Mouse (Mus musculus) G1E (cell line): ENCODE data around the gene Mb. TPM values are rescaled to one million over a fixed set of nuclear protein-coding genes. Genes with fewer than 3 reads are reported as not detected.

ENCODE experiments used
- ATAC-seq: 2 replicates; pipeline ENCODE4 v1.8.0; 2016; ENCODE audit warnings: mild to moderate bottlenecking; ENCODE audit not compliant: insufficient number of reproducible peaks, poor library complexity, low FRiP score, severe bottlenecking; ENCODE audit errors: extremely low read depth
- DNase-seq: peaks from one replicate; pipeline ENCODE4 v3.0.0; 2012; ENCODE audit warnings: low spot score
- H3K27me3 ChIP-seq: 2 replicates; pipeline ENCODE4 v1.6.1; 2012; ENCODE audit warnings: mild to moderate bottlenecking, low read length, inconsistent platforms; ENCODE audit not compliant: insufficient read depth
- H3K36me3 ChIP-seq: replicated peaks from 2 replicates; pipeline ENCODE3; 2012; ENCODE audit warnings: mild to moderate bottlenecking, inconsistent platforms
- H3K4me1 ChIP-seq: 2 replicates; pipeline ENCODE4 v1.6.1; 2012; ENCODE audit warnings: low read depth, low read length, inconsistent platforms, mixed read lengths; ENCODE audit not compliant: insufficient read depth
- H3K4me3 ChIP-seq: 2 replicates; pipeline ENCODE4 v1.5.1; 2012; ENCODE audit warnings: low read depth, mild to moderate bottlenecking, inconsistent platforms, low read length, moderate library complexity, mixed read lengths
- H3K9me3 ChIP-seq: replicated peaks from 2 replicates; pipeline ENCODE4 v1.6.1; 2012; ENCODE audit warnings: inconsistent platforms
- CTCF ChIP-seq: IDR thresholded peaks from 2 replicates; pipeline ENCODE4 v1.5.1; 2012; ENCODE audit warnings: low read depth, low read length, inconsistent platforms, mixed read lengths
- GATA1 ChIP-seq: IDR thresholded peaks from 2 replicates; pipeline ENCODE4 v1.6.1; 2012; ENCODE audit warnings: borderline replicate concordance, low read length, inconsistent platforms, mixed read lengths
- GATA2 ChIP-seq: IDR thresholded peaks from 2 replicates; pipeline ENCODE4 v1.6.1; 2012; ENCODE audit warnings: low read depth, low read length, inconsistent platforms, borderline replicate concordance
- POLR2AphosphoS5 ChIP-seq: IDR thresholded peaks from 2 replicates; pipeline ENCODE4 v1.6.1; 2012; ENCODE audit warnings: low read depth, low read length, inconsistent platforms; ENCODE audit not compliant: insufficient replicate concordance
- TAL1 ChIP-seq: conservative IDR thresholded peaks from 2 replicates; pipeline ENCODE4 v1.6.1; 2012; ENCODE audit warnings: low read depth, low read length, inconsistent platforms, mixed read lengths
- polyA plus RNA-seq: library from polyadenylated mRNA; stranded (reverse); fragments of >175 nt; gene quantifications from 2 replicates; pipeline ENCODE4 v1.2.3, GENCODE M21; 2012
- total RNA-seq, 2 experiments: library from RNA; stranded (forward) in 1 of 2; stranded (reverse) in 1 of 2; fragments of 200-1000 nt in 1 of 2; fragments of >200 nt in 1 of 2; fragmentation: Nextera tagmentation in 1 of 2; gene quantifications; 2 replicates each; pipeline ENCODE4 v1.2.3; 2014 to 2017

Gene Mb
- total and polyA plus RNA-seq, 3 experiments, result not detected

DNA sequence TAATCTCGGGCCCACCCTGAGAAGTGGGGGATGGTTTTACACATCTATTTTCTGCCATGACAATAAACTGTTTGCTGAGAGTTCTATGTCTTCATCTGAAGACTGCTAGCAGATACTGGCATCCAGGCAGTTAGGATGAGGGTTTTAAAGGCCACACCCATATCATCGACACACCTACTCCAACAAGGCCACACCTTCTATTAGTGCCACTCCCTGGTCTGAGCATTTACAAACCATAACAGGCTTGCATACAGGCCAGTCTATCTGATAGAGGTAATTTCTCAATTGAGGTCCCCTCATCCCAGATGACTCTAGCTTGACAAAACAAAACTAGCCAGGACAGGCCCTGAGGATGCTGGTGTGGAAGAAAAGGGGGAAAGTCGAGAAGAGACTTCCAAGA is 14.8 kb downstream of the Mb start:
- H3K4me3 ChIP-seq, result no peak overlapping the region
- TF ChIP-seq GATA2 (no peak), TAL1 (no peak), POLR2AphosphoS5 (no peak), CTCF (no peak), GATA1 (no peak)
- DNase-seq (no peak), ATAC-seq (no peak)
- H3K9me3 ChIP-seq, result no peaks in the 10 kb centered on the region
- no peaks in the 10 kb centered on the region for H3K36me3 ChIP-seq
- peaks cover 37% of the 10 kb centered on the region for H3K27me3 ChIP-seq
- peaks cover 7% of the 10 kb centered on the region; the same call in 1 of the 2 replicates for H3K4me1 ChIP-seq

DNA sequence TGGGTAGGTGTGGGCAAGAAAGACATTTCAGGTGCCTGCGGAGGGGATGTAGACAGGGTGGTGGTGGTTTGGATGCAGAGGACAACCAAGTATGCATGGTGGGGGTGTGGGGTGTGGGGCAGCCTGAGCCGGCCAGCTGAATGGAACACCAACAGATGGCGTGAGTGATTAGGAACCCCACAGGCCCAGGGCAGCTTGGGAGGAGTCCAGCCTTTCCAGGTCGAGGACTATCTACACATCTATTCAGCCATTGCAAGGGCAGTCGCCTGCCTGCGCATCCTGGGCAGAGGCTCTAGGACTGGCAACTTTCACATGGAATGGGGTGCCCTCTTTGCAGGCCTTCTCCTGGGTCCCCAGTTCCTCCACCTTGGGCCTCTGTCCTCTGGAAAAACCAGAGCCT is 15.9 kb downstream of the Mb start:
- TF ChIP-seq GATA1 (no peak), TAL1 (no peak), CTCF (no peak), POLR2AphosphoS5 (no peak), GATA2 (no peak)
- Histone ChIP-seq H3K27me3 (peaks cover 38% of the 10 kb centered on the region), H3K9me3 (no peaks in the 10 kb centered on the region), H3K4me1 (no peaks in the 10 kb centered on the region), H3K36me3 (no peaks in the 10 kb centered on the region), H3K4me3 (no peak overlapping the region)
- DNase-seq, result no peak
- ATAC-seq, result no peak

DNA sequence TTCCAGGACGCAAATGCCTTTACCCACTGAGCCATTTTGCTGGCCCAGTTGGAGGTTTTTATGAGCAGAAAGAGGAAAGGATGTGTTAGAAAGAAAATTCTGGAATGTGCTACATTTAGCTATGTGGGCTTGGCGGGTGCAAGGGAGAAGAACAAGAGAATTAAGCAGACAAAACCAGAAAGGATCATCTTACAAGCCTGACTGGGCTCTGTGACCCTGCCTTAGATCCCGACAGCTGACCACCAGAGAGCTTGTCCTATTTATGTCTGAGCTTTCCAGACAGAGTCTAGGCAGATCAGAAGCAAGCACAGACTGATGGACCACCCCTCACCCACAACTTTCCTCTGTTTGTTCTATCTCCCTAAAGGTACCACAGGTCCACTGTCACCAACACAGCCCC is 19.2 kb downstream of the Mb start:
- ATAC-seq, result no peak
- no peak for DNase-seq
- Histone ChIP-seq H3K36me3 (no peaks in the 10 kb centered on the region), H3K27me3 (peaks cover 25% of the 10 kb centered on the region), H3K4me3 (no peak overlapping the region), H3K9me3 (no peaks in the 10 kb centered on the region), H3K4me1 (no peaks in the 10 kb centered on the region; the same call in 1 of the 2 replicates)
- TF ChIP-seq TAL1, result no peak
- no peak for TF ChIP-seq POLR2AphosphoS5
- TF ChIP-seq CTCF, result no peak
- TF ChIP-seq GATA1, result no peak
- no peak for TF ChIP-seq GATA2

DNA sequence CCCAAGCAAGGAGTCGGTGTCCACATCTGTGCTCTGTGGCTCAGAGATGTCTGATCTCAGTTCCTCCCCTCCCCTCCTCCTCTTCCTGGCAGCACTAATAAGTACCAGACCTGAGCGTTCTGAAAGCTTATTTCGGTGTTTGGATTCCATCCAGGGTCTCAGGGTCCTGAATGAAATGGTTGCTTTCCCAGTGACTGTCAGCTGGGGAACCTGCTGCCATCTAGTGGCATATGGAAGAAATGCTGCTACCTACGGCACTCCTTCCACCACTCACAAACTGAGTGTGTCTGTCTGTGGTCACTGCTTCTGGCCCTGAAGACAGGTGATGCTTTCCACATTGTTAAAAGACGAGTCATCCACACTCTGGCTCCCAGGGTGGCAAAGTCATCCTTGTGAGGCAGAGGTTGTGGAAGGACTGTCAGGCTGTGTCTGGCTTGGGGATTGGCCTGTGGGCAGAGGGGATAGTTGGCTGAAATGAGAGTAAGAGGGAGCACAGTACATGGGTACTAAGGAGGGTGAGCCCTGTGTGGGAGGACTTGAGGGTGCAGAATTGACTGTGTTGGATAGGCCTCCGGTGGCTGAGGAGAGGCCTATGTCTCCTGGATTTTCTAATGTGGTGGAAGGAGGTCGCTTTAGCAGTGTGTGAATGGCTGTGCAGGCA is 21.0 kb downstream of the Mb start:
- TF ChIP-seq GATA2 (no peak), CTCF (peak; percentile 94), GATA1 (no peak), TAL1 (no peak), POLR2AphosphoS5 (no peak)
- H3K9me3 ChIP-seq, result no peaks in the 10 kb centered on the region
- H3K4me1 ChIP-seq, result no peaks in the 10 kb centered on the region; the same call in 1 of the 2 replicates
- H3K27me3 ChIP-seq, result peaks cover 29% of the 10 kb centered on the region
- no peak for ATAC-seq
- DNase-seq, result peak; percentile 55
- no peak overlapping the region for H3K4me3 ChIP-seq
- H3K36me3 ChIP-seq, result no peaks in the 10 kb centered on the region

DNA sequence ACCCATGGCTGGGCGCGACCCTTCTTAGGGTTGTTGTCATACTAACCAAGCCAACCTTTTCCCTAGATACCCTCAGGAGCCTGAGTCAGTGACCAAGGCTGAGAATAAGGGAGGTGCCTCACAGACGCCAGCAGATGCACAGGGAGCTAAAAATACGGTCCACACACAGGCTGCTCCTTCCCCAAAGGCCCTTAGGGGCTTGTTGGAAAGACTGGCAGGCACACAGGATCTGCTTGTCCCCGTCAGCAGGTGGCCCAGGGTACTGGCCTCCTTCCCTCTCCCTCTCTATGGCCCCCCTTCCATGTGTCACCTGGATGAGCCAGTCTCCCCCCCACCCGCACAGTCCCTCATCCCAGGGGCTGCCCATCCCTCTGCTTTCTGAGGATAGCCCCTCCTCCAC is 22.8 kb downstream of the Mb start:
- no peaks in the 10 kb centered on the region; the same call in 1 of the 2 replicates for H3K4me1 ChIP-seq
- no peak for DNase-seq
- TF ChIP-seq POLR2AphosphoS5 (no peak), TAL1 (no peak), GATA1 (no peak), GATA2 (no peak), CTCF (no peak)
- H3K36me3 ChIP-seq, result no peaks in the 10 kb centered on the region
- H3K9me3 ChIP-seq, result no peaks in the 10 kb centered on the region
- peaks cover 34% of the 10 kb centered on the region for H3K27me3 ChIP-seq
- ATAC-seq, result no peak
- no peak overlapping the region for H3K4me3 ChIP-seq

DNA sequence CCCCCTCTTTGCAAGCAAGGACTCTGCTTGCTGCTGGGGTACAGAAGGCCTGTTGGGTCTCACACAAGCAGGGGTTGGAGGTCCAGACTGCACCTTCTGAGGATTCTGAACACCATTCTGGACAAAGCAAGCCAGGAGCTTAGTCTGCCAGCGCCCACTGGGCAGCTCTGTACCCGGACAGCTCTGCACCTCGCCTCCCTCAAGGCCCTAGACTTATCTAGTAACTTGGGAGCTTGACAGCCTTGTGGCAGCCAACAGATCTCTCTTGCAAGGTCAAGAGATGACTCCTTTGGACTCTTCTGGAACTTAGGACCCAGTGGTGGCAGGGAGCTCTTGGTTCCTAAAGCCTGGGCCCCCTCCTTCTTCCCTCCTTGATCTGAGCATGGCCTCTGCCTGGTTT is 23.4 kb downstream of the Mb start:
- DNase-seq (no peak), ATAC-seq (no peak)
- TF ChIP-seq CTCF (no peak), POLR2AphosphoS5 (no peak), GATA2 (no peak), TAL1 (no peak), GATA1 (no peak)
- Histone ChIP-seq H3K4me1 (no peaks in the 10 kb centered on the region; the same call in 1 of the 2 replicates), H3K27me3 (peaks cover 39% of the 10 kb centered on the region), H3K9me3 (no peaks in the 10 kb centered on the region), H3K36me3 (no peaks in the 10 kb centered on the region), H3K4me3 (no peak overlapping the region)
